Mouse (Mus musculus): Measurements from ENCODE around the gene Ajuba. TPM values are rescaled to one million over a fixed set of nuclear protein-coding genes. Genes with fewer than 3 reads are reported as not detected.
"Not testable (repeated sequence)": the region's sequence is repeated elsewhere in the genome, so short reads cannot be mapped to it uniquely, and the experiment has no call there.

Gene Ajuba
- polyA plus RNA-seq, 1 experiment from 2014 or later = 40.0 TPM

GRCm38 (mm10) chr14:54617152-54617896 lies 40.0 kb upstream of the Ajuba start:
- Histone ChIP-seq H3K4me1 (ENCODE audit: insufficient read depth, low read depth, low read length) (0 out of 2 replicates have a peak, but pooled peaks cover 3% of the 10 kb centered on the region), H3K36me3 (ENCODE audit: insufficient read depth, low read length) (no peaks in the 10 kb centered on the region), H3K27me3 (replicated peaks; ENCODE audit: insufficient read depth, low read length) (no peaks in the 10 kb centered on the region), H3K27ac (ENCODE audit: low read length) (peak overlapping the region; percentile 60), H3K9ac (replicated peaks; ENCODE audit: low read depth) (peak overlapping the region; percentile 70), H3K9me3 (ENCODE audit: low read length) (no peaks in the 10 kb centered on the region), H3K4me2 (replicated peaks; ENCODE audit: low read depth, low read length) (peak overlapping the region; percentile 79), H3K4me3 (ENCODE audit: low read depth, low read length) (peak overlapping the region; percentile 74)
- 2% methylated on average over 38 of the region's 38 CpGs for WGBS
- TF ChIP-seq CTCF (IDR thresholded peaks at IDR 0.05) = peak; percentile 25
- no peak for TF ChIP-seq EP300 (IDR thresholded peaks at IDR 0.05)
- ATAC-seq (peak; percentile 43), DNase-seq (ENCODE audit: low spot score) (peak; percentile 16)

GRCm38 (mm10) chr14:54616226-54616825 lies 39.0 kb upstream of the Ajuba start:
- no peak for TF ChIP-seq EP300 (IDR thresholded peaks at IDR 0.05)
- TF ChIP-seq CTCF (IDR thresholded peaks at IDR 0.05) = no peak
- no peak overlapping the region for H3K9ac ChIP-seq (replicated peaks; ENCODE audit: low read depth)
- DNase-seq (ENCODE audit: low spot score) (peak; percentile 31), ATAC-seq (no peak)
- H3K9me3 ChIP-seq (ENCODE audit: low read length) = no peaks in the 10 kb centered on the region
- H3K27me3 ChIP-seq (replicated peaks; ENCODE audit: insufficient read depth, low read length) = no peaks in the 10 kb centered on the region
- no peak overlapping the region for H3K27ac ChIP-seq (ENCODE audit: low read length)
- H3K4me3 ChIP-seq (ENCODE audit: low read depth, low read length) = no peak overlapping the region
- H3K36me3 ChIP-seq (ENCODE audit: insufficient read depth, low read length) = no peaks in the 10 kb centered on the region
- WGBS = 91% methylated on average over 16 of the region's 16 CpGs
- no peak overlapping the region for H3K4me2 ChIP-seq (replicated peaks; ENCODE audit: low read depth, low read length)
- 0 out of 2 replicates have a peak, but pooled peaks cover 3% of the 10 kb centered on the region for H3K4me1 ChIP-seq (ENCODE audit: insufficient read depth, low read depth, low read length)

GRCm38 (mm10) chr14:54614130-54614529 lies 36.8 kb upstream of the Ajuba start:
- not testable (repeated sequence) for ATAC-seq; H3K4me3 ChIP-seq (ENCODE audit: low read depth, low read length); DNase-seq (ENCODE audit: low spot score); H3K9me3 ChIP-seq (ENCODE audit: low read length); H3K4me1 ChIP-seq (ENCODE audit: insufficient read depth, low read depth, low read length); H3K9ac ChIP-seq (replicated peaks; ENCODE audit: low read depth); H3K27ac ChIP-seq (ENCODE audit: low read length); H3K36me3 ChIP-seq (ENCODE audit: insufficient read depth, low read length); H3K27me3 ChIP-seq (replicated peaks; ENCODE audit: insufficient read depth, low read length); H3K4me2 ChIP-seq (replicated peaks; ENCODE audit: low read depth, low read length)
- 89% methylated on average over 10 of the region's 16 CpGs for WGBS

- H3K36me3 ChIP-seq (ENCODE audit: insufficient read depth, low read length) = no peaks in the 10 kb centered on the region
- DNase-seq (ENCODE audit: low spot score) = no peak
- TF ChIP-seq EP300 (IDR thresholded peaks at IDR 0.05) = no peak
- TF ChIP-seq CTCF (IDR thresholded peaks at IDR 0.05) = no peak
- no peaks in the 10 kb centered on the region for H3K9me3 ChIP-seq (ENCODE audit: low read length)
- WGBS = 77% methylated on average over 6 of the region's 6 CpGs
- H3K27me3 ChIP-seq (replicated peaks; ENCODE audit: insufficient read depth, low read length) = no peaks in the 10 kb centered on the region
- H3K27ac ChIP-seq (ENCODE audit: low read length) = no peak overlapping the region
- H3K4me3 ChIP-seq (ENCODE audit: low read depth, low read length) = no peak overlapping the region
- ATAC-seq = no peak
- no peak overlapping the region for H3K4me2 ChIP-seq (replicated peaks; ENCODE audit: low read depth, low read length)
- H3K4me1 ChIP-seq (ENCODE audit: insufficient read depth, low read depth, low read length) = no peaks in the 10 kb centered on the region
- H3K9ac ChIP-seq (replicated peaks; ENCODE audit: low read depth) = no peak overlapping the region
Measured at GRCm38 (mm10) chr14:54610648-54611047, 33.3 kb upstream of the Ajuba start.

- Histone ChIP-seq H3K9me3 (ENCODE audit: low read length) (no peaks in the 10 kb centered on the region), H3K27me3 (replicated peaks; ENCODE audit: insufficient read depth, low read length) (no peaks in the 10 kb centered on the region), H3K36me3 (ENCODE audit: insufficient read depth, low read length) (no peaks in the 10 kb centered on the region), H3K27ac (ENCODE audit: low read length) (no peak overlapping the region), H3K4me2 (replicated peaks; ENCODE audit: low read depth, low read length) (no peak overlapping the region), H3K4me3 (ENCODE audit: low read depth, low read length) (no peak overlapping the region), H3K4me1 (ENCODE audit: insufficient read depth, low read depth, low read length) (no peaks in the 10 kb centered on the region), H3K9ac (replicated peaks; ENCODE audit: low read depth) (no peak overlapping the region)
- TF ChIP-seq CTCF (IDR thresholded peaks at IDR 0.05) (peak; percentile 72), EP300 (IDR thresholded peaks at IDR 0.05) (no peak)
- no peak for ATAC-seq
- 87% methylated on average over 4 of the region's 4 CpGs for WGBS
- peak; percentile 36 for DNase-seq (ENCODE audit: low spot score)
Measured at GRCm38 (mm10) chr14:54609962-54610361, 32.6 kb upstream of the Ajuba start.

- no peaks in the 10 kb centered on the region for H3K27me3 ChIP-seq (replicated peaks; ENCODE audit: insufficient read depth, low read length)
- no peak overlapping the region for H3K4me3 ChIP-seq (ENCODE audit: low read depth, low read length)
- no peak overlapping the region for H3K4me2 ChIP-seq (replicated peaks; ENCODE audit: low read depth, low read length)
- WGBS = 61% methylated on average over 4 of the region's 4 CpGs
- no peaks in the 10 kb centered on the region for H3K9me3 ChIP-seq (ENCODE audit: low read length)
- no peak overlapping the region for H3K27ac ChIP-seq (ENCODE audit: low read length)
- TF ChIP-seq CTCF (IDR thresholded peaks at IDR 0.05) (no peak), EP300 (IDR thresholded peaks at IDR 0.05) (no peak)
- no peaks in the 10 kb centered on the region for H3K36me3 ChIP-seq (ENCODE audit: insufficient read depth, low read length)
- H3K9ac ChIP-seq (replicated peaks; ENCODE audit: low read depth) = no peak overlapping the region
- no peaks in the 10 kb centered on the region for H3K4me1 ChIP-seq (ENCODE audit: insufficient read depth, low read depth, low read length)
- ATAC-seq (no peak), DNase-seq (ENCODE audit: low spot score) (peak; percentile 17)
Measured at GRCm38 (mm10) chr14:54609245-54609644, 31.9 kb upstream of the Ajuba start.
